Mouse (Mus musculus) kidney, postnatal 0 days (tissue): Measurements from ENCODE around the gene C1qtnf1. TPM values are rescaled to one million over a fixed set of nuclear protein-coding genes. Genes with fewer than 3 reads are reported as not detected.

Experiments used
- ATAC-seq: fragments of 200-750 bp; cut with Nextera tagmentation; replicated peaks from 2 replicates; pipeline ENCODE4 v1.8.0; 2017; ENCODE audit warnings: low read depth, moderate number of reproducible peaks, moderate TSS enrichment, moderate library complexity; ENCODE audit not compliant: low FRiP score
- DNase-seq: peaks from one replicate; pipeline ENCODE4 v3.0.0-alpha.2; 2016; ENCODE audit warnings: low spot score
- H3K27ac ChIP-seq: fragments of 300-500 bp; sonication (generic); 2 replicates; pipeline ENCODE4 v1.5.1; 2014; ENCODE audit warnings: mild to moderate bottlenecking
- H3K27me3 ChIP-seq: fragments of 300-500 bp; sonication (generic); 2 replicates; pipeline ENCODE4 v1.6.1; 2014; ENCODE audit warnings: low read length, mixed read lengths; ENCODE audit not compliant: insufficient read depth
- H3K36me3 ChIP-seq: fragments of 300-500 bp; sonication (generic); 2 replicates; pipeline ENCODE4 v1.6.1; 2014; ENCODE audit warnings: low read length, mixed read lengths; ENCODE audit not compliant: insufficient read depth
- H3K4me1 ChIP-seq: fragments of 300-500 bp; sonication (generic); replicated peaks from 2 replicates; pipeline ENCODE4 v1.6.1; 2014; ENCODE audit warnings: antibody characterized with exemption, low read length, mixed read lengths; ENCODE audit not compliant: insufficient read depth
- H3K4me2 ChIP-seq: fragments of 300-500 bp; sonication (generic); 2 replicates; pipeline ENCODE4 v1.6.1; 2014; ENCODE audit warnings: mild to moderate bottlenecking, low read length, moderate library complexity, mixed read lengths
- H3K4me3 ChIP-seq: fragments of 300-500 bp; sonication (generic); replicated peaks from 2 replicates; pipeline ENCODE4 v1.5.1; 2014; ENCODE audit warnings: low read depth, low read length
- H3K9ac ChIP-seq: fragments of 300-500 bp; sonication (generic); 2 replicates; pipeline ENCODE4 v1.6.1; 2014; ENCODE audit warnings: low read depth, low read length
- H3K9me3 ChIP-seq: fragments of 300-500 bp; sonication (generic); replicated peaks from 2 replicates; pipeline ENCODE4 v1.6.1; 2016; ENCODE audit warnings: low read length, inconsistent platforms, mixed read lengths
- CTCF ChIP-seq: IDR thresholded peaks from 2 replicates; pipeline ENCODE4 v1.5.1; 2016; ENCODE audit warnings: antibody characterized with exemption, low read depth, mild to moderate bottlenecking, moderate library complexity
- WGBS: fragments of 180-500 bp; shearing (Covaris S2); extraction: QIAGEN DNeasy Blood & Tissue Kit; methylation state at CpG from one replicate; pipeline ENCODE4 v1.1.7; 2014; 5-methylcytosine and 5-hydroxymethylcytosine counted together
- polyA plus RNA-seq: library from polyadenylated mRNA; unstranded; fragments of >200 nt; fragmentation: Nextera tagmentation; extraction: Ambion mirVana; gene quantifications from 2 replicates; pipeline ENCODE4 v1.2.1, GENCODE M21; 2015

C1qtnf1 gene
- polyA plus RNA-seq, 1 experiment from 2014 or later: 15.0 TPM

DNA sequence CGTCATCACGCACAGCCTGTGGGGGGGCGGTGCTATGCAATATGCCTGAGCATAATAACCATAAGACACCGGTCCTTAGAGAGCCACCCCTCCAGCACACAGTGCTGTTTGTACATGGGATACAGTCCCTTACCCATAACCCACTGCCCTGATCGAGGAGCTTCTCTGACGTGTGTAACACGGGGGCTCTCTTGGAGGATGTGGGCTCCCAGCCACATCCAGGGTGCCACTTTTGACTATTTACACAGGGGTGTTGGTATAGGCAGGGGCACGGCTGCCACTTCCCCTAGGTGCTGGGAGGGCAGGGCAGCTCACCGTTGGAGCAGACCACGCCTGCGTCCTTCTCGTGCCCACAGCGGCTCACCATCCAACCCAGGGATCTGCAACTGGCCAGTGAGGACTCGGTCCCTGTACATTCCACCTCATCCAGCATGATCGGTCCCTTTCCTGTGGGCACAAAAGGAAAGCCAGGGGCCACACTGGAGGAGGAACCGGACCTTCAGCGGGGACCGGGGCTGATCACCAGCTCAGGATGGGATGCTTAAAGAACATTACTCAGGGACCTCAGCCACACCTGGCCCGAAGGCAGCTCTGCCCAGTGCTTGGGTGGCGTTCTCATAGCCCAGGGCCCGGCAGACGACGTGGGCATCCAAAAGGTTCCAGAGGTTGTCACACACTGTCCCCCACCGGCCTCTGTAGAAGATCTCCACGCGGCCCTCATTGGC, 30.0 kb upstream of the C1qtnf1 start:
- WGBS: 92% methylated on average over 26 of the region's 26 CpGs
- DNase-seq (no peak), ATAC-seq (no peak)
- Histone ChIP-seq H3K9me3 (no peaks in the 10 kb centered on the region), H3K27ac (no peak overlapping the region), H3K9ac (no peak overlapping the region), H3K36me3 (peaks cover 13% of the 10 kb centered on the region), H3K27me3 (no peaks in the 10 kb centered on the region), H3K4me3 (no peak overlapping the region), H3K4me1 (peaks cover 20% of the 10 kb centered on the region; the same call in 1 of the 2 replicates), H3K4me2 (no peak overlapping the region)
- no peak for TF ChIP-seq CTCF

DNA sequence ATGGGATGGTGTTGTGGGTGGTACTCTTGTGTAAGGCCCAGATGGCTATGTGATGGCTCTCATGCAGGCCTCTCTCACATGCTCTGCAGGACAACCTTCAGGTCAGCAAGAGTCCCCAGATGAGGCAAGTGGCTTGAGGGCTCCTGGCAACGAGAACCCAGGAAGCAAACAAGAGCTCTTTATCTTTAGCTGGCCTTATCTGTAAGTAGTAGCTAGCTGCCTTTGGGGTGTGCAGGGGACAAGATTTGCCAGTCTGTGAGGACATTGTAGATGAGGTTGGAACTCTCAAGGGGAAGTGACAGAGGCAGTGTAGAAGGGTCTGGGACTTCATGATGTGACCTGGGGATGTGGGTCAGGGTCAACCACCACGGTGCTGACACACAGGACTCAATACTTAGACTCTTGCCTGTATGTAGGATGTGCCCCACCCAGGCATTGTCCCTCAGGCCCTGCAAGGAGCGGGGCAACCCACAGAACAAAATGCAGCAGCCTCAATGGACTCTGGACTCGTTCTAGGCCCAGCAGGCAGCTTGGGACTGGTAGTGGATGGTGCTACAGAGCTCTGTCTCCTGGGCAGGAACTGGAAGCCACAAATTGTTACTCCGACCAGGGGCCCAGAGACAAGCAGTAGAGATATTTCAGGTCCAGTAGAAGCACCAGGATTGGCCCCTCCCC, 28.0 kb upstream of the C1qtnf1 start:
- TF ChIP-seq CTCF: no peak
- Histone ChIP-seq H3K4me1 (peaks cover 20% of the 10 kb centered on the region; the same call in 1 of the 2 replicates), H3K9ac (peak overlapping the region; percentile 38; the same call in 1 of the 2 replicates), H3K27me3 (no peaks in the 10 kb centered on the region), H3K4me3 (no peak overlapping the region; the same call in 1 of the 2 replicates), H3K4me2 (peak overlapping the region; percentile 47), H3K9me3 (no peaks in the 10 kb centered on the region), H3K27ac (peak overlapping the region; percentile 90), H3K36me3 (peaks cover 8% of the 10 kb centered on the region)
- 59% methylated on average over 5 of the region's 5 CpGs for WGBS
- DNase-seq (no peak), ATAC-seq (no peak)

GRCm38 (mm10) chr11:118400566-118400936, 27.5 kb upstream of the C1qtnf1 start:
- no peak for TF ChIP-seq CTCF
- peak overlapping the region; percentile 90 for H3K27ac ChIP-seq
- H3K4me1 ChIP-seq: peaks cover 20% of the 10 kb centered on the region; the same call in 1 of the 2 replicates
- H3K4me3 ChIP-seq: no peak overlapping the region; the same call in 1 of the 2 replicates
- peak overlapping the region; percentile 38; the same call in 1 of the 2 replicates for H3K9ac ChIP-seq
- H3K27me3 ChIP-seq: no peaks in the 10 kb centered on the region
- ATAC-seq (no peak), DNase-seq (peak; percentile 84)
- no peaks in the 10 kb centered on the region for H3K9me3 ChIP-seq
- H3K4me2 ChIP-seq: peak overlapping the region; percentile 47
- H3K36me3 ChIP-seq: peaks cover 8% of the 10 kb centered on the region
- 11% methylated on average over 6 of the region's 6 CpGs for WGBS

DNA sequence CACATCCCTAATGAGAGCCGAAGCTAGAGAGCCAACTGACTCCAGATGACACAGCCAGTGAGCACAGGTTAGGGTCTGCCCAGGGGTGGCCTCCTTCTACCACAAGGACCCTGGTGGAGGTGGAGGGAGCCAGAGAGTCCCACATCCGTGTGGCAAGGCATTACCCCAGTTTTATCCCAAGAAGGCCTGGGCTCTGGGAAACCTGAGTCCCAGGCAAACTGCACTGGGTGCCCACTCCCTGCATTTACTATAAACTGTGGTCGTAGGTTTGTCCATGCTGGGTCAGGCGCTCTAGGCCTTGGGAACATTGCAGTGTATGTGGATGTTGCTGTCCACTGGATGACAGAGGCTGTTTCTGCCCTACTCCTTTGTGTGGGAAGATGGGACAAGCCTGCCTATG, 26.8 kb upstream of the C1qtnf1 start:
- peak overlapping the region; percentile 90 for H3K27ac ChIP-seq
- no peak; the same call in 1 of the 2 replicates for ATAC-seq

DNA sequence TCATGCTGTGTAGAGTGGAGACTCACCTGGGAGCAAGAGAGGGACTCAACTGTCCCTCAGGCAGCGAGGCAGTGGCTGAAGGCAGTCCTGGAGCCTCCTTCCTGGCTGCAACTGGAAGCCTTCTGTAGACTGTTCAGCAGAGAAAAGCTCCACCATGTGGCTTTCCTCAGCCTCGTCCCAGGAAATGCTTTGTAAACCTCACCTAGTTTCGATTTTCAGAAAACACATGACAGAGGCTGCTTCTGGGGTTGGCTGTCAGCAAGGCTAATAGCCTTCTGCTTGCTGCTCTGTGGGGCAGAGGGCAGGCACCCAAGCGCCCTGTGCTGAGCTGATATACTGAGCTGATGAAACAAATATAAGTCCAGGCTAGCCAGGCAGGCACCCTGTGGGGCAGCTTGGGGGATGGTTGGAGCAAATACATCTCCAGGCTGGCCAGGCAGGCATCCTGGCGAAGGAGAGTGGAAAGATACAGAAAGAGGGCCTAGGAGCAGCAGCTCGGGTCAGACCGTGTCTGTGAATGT, 26.2 kb upstream of the C1qtnf1 start, which contains the start of gene Lgals3bp:
TSS of gene Lgals3bp (minus strand) at position 333 of the 521 bp plus-strand sequence.
- Histone ChIP-seq H3K9ac (peak within 1 kb of the TSS; percentile 38; the same call in 1 of the 2 replicates), H3K36me3 (0 out of 2 replicates have a peak, but pooled peaks cover 2% of the 10 kb centered on the region), H3K4me1 (peaks cover 23% of the 10 kb centered on the region; the same call in 1 of the 2 replicates), H3K9me3 (no peaks in the 10 kb centered on the region), H3K27me3 (no peaks in the 10 kb centered on the region), H3K4me3 (peak within 1 kb of the TSS; percentile 27), H3K4me2 (peak within 1 kb of the TSS; percentile 47), H3K27ac (peak within 1 kb of the TSS; percentile 90)
- TF ChIP-seq CTCF: peak; percentile 65
- ATAC-seq: peak; percentile 69
- peak; percentile 94 for DNase-seq
- 18% methylated on average over 7 of the region's 7 CpGs for WGBS

More for the DNA sequence above, 26.8 kb upstream of the C1qtnf1 start:
- no peaks in the 10 kb centered on the region for H3K27me3 ChIP-seq
- DNase-seq: no peak
- H3K36me3 ChIP-seq: peaks cover 4% of the 10 kb centered on the region
- H3K4me2 ChIP-seq: peak overlapping the region; percentile 47
- H3K4me3 ChIP-seq: peak overlapping the region; percentile 27
- peak overlapping the region; percentile 38; the same call in 1 of the 2 replicates for H3K9ac ChIP-seq
- no peak for TF ChIP-seq CTCF
- 67% methylated on average over 4 of the region's 4 CpGs for WGBS
- peaks cover 23% of the 10 kb centered on the region; the same call in 1 of the 2 replicates for H3K4me1 ChIP-seq
- H3K9me3 ChIP-seq: no peaks in the 10 kb centered on the region

DNA sequence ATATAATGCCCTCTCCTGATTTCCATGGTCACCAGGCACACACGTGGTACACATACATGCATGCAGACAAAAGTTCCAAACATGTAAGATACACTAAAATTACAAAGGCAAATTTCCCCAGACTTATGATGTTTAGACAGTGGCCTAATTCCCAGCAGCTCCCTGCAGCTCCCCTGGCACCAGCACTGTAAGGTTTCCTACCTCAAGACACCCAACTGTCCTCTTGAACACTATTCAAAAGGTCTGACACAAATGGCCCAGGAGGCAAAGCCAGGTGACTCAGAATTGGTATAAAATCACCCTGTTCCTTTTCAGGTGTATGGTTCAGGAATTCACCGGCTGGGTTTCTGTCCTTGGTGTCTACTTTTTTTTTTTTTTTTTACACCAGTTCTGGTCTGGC, 24.8 kb upstream of the C1qtnf1 start:
- no peak overlapping the region for H3K4me3 ChIP-seq
- no peak overlapping the region for H3K9ac ChIP-seq
- DNase-seq (no peak), ATAC-seq (no peak)
- no peak overlapping the region for H3K4me2 ChIP-seq
- no peaks in the 10 kb centered on the region for H3K9me3 ChIP-seq
- H3K27ac ChIP-seq: no peak overlapping the region
- 70% methylated on average over 2 of the region's 2 CpGs for WGBS
- H3K36me3 ChIP-seq: peaks cover 2% of the 10 kb centered on the region; the same call in 1 of the 2 replicates
- no peak for TF ChIP-seq CTCF
- no peaks in the 10 kb centered on the region for H3K27me3 ChIP-seq
- peaks cover 23% of the 10 kb centered on the region; the same call in 1 of the 2 replicates for H3K4me1 ChIP-seq
